Mouse (Mus musculus) layer of hippocampus, adult 6 months (tissue): ENCODE measurements around the gene Olfr920. TPM values are rescaled to one million over a fixed set of nuclear protein-coding genes. Genes with fewer than 3 reads are reported as not detected.

ENCODE experiments used
- long read RNA-seq, 2 experiments: library from polyadenylated mRNA; unstranded; transcript quantifications; one replicate each; pipeline ENCODE4 v2.0.0; 2019 to 2020
- polyA plus RNA-seq: library from polyadenylated mRNA; unstranded; fragments of <200 nt; fragmentation: Nextera tagmentation; gene quantifications from 2 replicates; pipeline ENCODE4 v1.2.3, GENCODE M21; 2021

Gene Olfr920
- not detected in 2 replicates for polyA plus RNA-seq
- long read RNA-seq, experiment 1 = 0 reads
- long read RNA-seq, experiment 2 = 0 reads

DNA sequence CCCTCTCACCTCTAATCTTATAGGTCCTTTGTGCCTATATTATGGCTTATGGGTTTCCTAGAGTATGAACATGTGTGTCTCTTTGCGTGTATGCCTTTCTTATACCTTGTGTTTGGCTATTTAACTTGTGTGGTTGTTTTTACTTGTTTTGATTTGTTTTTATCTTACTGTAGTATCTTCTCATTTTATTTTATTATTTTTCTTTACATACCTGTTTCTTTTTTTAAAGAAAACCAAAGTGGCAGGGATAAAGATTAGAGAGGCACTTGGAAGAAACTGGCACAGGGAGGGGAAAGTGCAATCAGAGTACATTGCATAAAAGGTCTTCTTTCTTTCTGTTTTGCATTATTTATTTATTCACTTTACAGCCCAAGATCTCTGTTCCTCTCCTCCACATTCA, at the start of gene Olfr920:
Gene Olfr920, plus strand, starts transcription at position 301 of the 400 bp plus-strand sequence.

GRCm38 (mm10) chr9:38718102-38718501, 34.0 kb upstream of the Olfr920 start, which contains the start of gene Vwa5a:
Gene Vwa5a (plus strand): TSS chr9:38718268.

GRCm38 (mm10) chr9:38772768-38773167, 20.7 kb downstream of the Olfr920 start, which contains the start of gene Olfr921:
Gene Olfr921 (plus strand): TSS chr9:38773068.

Other genes starting within 250 kb of the Olfr920 start
- gene Olfr911-ps1, start 230.7 kb upstream of the Olfr920 start, polyA plus RNA-seq = not detected in 2 replicates
- not detected in 2 replicates for gene Olfr910, start 214.4 kb upstream of the Olfr920 start, polyA plus RNA-seq
- gene Olfr912, start 172.1 kb upstream of the Olfr920 start, polyA plus RNA-seq = not detected in 2 replicates
- not detected in 2 replicates for gene Olfr913, start 159.5 kb upstream of the Olfr920 start, polyA plus RNA-seq
- not detected in 2 replicates for gene Olfr914, start 147.2 kb upstream of the Olfr920 start, polyA plus RNA-seq
- gene Olfr916, start 92.4 kb upstream of the Olfr920 start, polyA plus RNA-seq = not detected in 2 replicates
- gene Olfr917, start 86.5 kb upstream of the Olfr920 start, polyA plus RNA-seq = not detected in 2 replicates
- gene Olfr918, start 77.7 kb upstream of the Olfr920 start, polyA plus RNA-seq = not detected in 2 replicates
- not detected in 2 replicates for gene Olfr919, start 48.6 kb upstream of the Olfr920 start, polyA plus RNA-seq
- 5.5 and 6.8 TPM in 2 replicates for gene Vwa5a, start 34.0 kb upstream of the Olfr920 start, polyA plus RNA-seq
- gene Olfr921, start 20.8 kb downstream of the Olfr920 start, polyA plus RNA-seq = not detected in 2 replicates
- gene Olfr922, start 62.3 kb downstream of the Olfr920 start, polyA plus RNA-seq = not detected in 2 replicates
- gene Olfr923, start 74.2 kb downstream of the Olfr920 start, polyA plus RNA-seq = not detected in 2 replicates
- gene Olfr924, start 92.2 kb downstream of the Olfr920 start, polyA plus RNA-seq = not detected in 2 replicates
- not detected in 2 replicates for gene Olfr26, start 102.8 kb downstream of the Olfr920 start, polyA plus RNA-seq
- gene Olfr926, start 124.8 kb downstream of the Olfr920 start, polyA plus RNA-seq = not detected in 2 replicates
- not detected in 2 replicates for gene Olfr930, start 177.5 kb downstream of the Olfr920 start, polyA plus RNA-seq
- gene Olfr933, start 220.0 kb downstream of the Olfr920 start, polyA plus RNA-seq = not detected in 2 replicates
- not detected in 2 replicates for gene Olfr934, start 236.0 kb downstream of the Olfr920 start, polyA plus RNA-seq
- gene Olfr935, start 247.4 kb downstream of the Olfr920 start, polyA plus RNA-seq = not detected in 2 replicates